Mouse (Mus musculus) adrenal gland, postnatal 36 days (tissue): ENCODE measurements around the gene Pcyt1a. TPM values are rescaled to one million over a fixed set of nuclear protein-coding genes. Genes with fewer than 3 reads are reported as not detected.

Experiments used
- DNase-seq, 2 experiments: peaks; one replicate each; pipeline ENCODE4 v3.0.0; 2021; ENCODE audit warnings: mixed read lengths in 1 of 2
- total RNA-seq, 2 experiments: library from RNA; stranded (reverse); gene quantifications; 2 replicates each; pipeline ENCODE4 v1.2.3; 2021

Pcyt1a gene
- total RNA-seq, 2 experiments from 2014 or later = 86.1 to 103 TPM

- DNase-seq = no peak
Observed at GRCm38 (mm10) chr16:32510399-32511337, 79.9 kb downstream of the Pcyt1a start.

GRCm38 (mm10) chr16:32511338-32511734 lies 80.6 kb downstream of the Pcyt1a start:
- DNase-seq = no peak

GRCm38 (mm10) chr16:32511827-32512490 lies 81.2 kb downstream of the Pcyt1a start:
- no peak for DNase-seq

GRCm38 (mm10) chr16:32512921-32513320 lies 82.2 kb downstream of the Pcyt1a start:
- DNase-seq = peak in 1 of 2 experiments; percentile 51

- DNase-seq = no peak
Observed at GRCm38 (mm10) chr16:32513401-32513800, 82.7 kb downstream of the Pcyt1a start.

GRCm38 (mm10) chr16:32513948-32514347 lies 83.2 kb downstream of the Pcyt1a start:
- no peak for DNase-seq

- no peak for DNase-seq
Observed at GRCm38 (mm10) chr16:32516006-32516962, 85.6 kb downstream of the Pcyt1a start.

GRCm38 (mm10) chr16:32517785-32518481 lies 87.2 kb downstream of the Pcyt1a start:
- no peak for DNase-seq

GRCm38 (mm10) chr16:32519656-32520371 lies 89.1 kb downstream of the Pcyt1a start:
- no peak for DNase-seq

- no peak for DNase-seq
Observed at GRCm38 (mm10) chr16:32520372-32520748, 89.6 kb downstream of the Pcyt1a start.

- DNase-seq = no peak
Observed at GRCm38 (mm10) chr16:32522578-32523194, 92.0 kb downstream of the Pcyt1a start.

- DNase-seq = peak; percentile 91 to 92
Observed at GRCm38 (mm10) chr16:32523462-32524243, 92.9 kb downstream of the Pcyt1a start.

GRCm38 (mm10) chr16:32524244-32524615 lies 93.5 kb downstream of the Pcyt1a start:
- DNase-seq = peak; percentile 58 to 68

Other genes starting within 250 kb of the Pcyt1a start
- gene Fbxo45, start 183.8 kb upstream of the Pcyt1a start, total RNA-seq = 10 to 100 TPM; 20.7 to 21.4 TPM
- gene Wdr53, start 183.7 kb upstream of the Pcyt1a start, total RNA-seq = 10 to 100 TPM; 13.7 to 14.8 TPM
- under 1 TPM in 1 of 2 experiments, not detected in 1; 0.30 TPM for gene Smco1, start 159.5 kb upstream of the Pcyt1a start, total RNA-seq
- gene Rnf168, start 153.5 kb upstream of the Pcyt1a start, total RNA-seq = 10 to 100 TPM; 24.6 to 27.7 TPM
- gene Ubxn7, start 98.7 kb upstream of the Pcyt1a start, total RNA-seq = 10 to 100 TPM; 57.4 to 70.5 TPM
- gene Tm4sf19, start 30.4 kb upstream of the Pcyt1a start, total RNA-seq = under 1 TPM in 1 of 2 experiments, not detected in 1; 0.56 TPM
- gene Tctex1d2, start 11.2 kb upstream of the Pcyt1a start, total RNA-seq = 1 to 10 TPM; 6.6 to 7.7 TPM
- under 1 TPM in 1 of 2 experiments, not detected in 1; 0.36 TPM for gene Slc51a, start 57.0 kb downstream of the Pcyt1a start, total RNA-seq
- not detected for gene Zdhhc19, start 65.3 kb downstream of the Pcyt1a start, total RNA-seq
- gene Tfrc, start 178.0 kb downstream of the Pcyt1a start, total RNA-seq = 10 to 100 TPM; 21.2 to 75.7 TPM
- gene Tnk2, start 213.0 kb downstream of the Pcyt1a start, total RNA-seq = 10 to 100 TPM; 31.1 to 36.4 TPM